Mouse (Mus musculus) erythroblast, adult 5-6 weeks (primary cell): ENCODE results near the gene Tmem223. TPM values are rescaled to one million over a fixed set of nuclear protein-coding genes. Genes with fewer than 3 reads are reported as not detected.

Source experiments
- ATAC-seq: replicated peaks from 2 replicates; pipeline ENCODE4 v1.8.0; 2016; ENCODE audit warnings: moderate number of reproducible peaks, mild to moderate bottlenecking, moderate TSS enrichment, inconsistent platforms; ENCODE audit not compliant: poor library complexity, low FRiP score, severe bottlenecking
- total RNA-seq, 2 experiments: library from RNA; stranded (forward) in 1 of 2; stranded (reverse) in 1 of 2; fragments of 150-400 nt in 1 of 2; fragments of 200-764, 138-1000 nt in 1 of 2; gene quantifications; 2 replicates each; pipeline versions ENCODE4 v1.2.3 to v1.2.4; 2015 to 2017; ENCODE audit warnings: low replicate concordance in 2 of 2

Tmem223 gene
- total RNA-seq, 2 experiments from 2014 or later, result 6.8 to 11.0 TPM

DNA sequence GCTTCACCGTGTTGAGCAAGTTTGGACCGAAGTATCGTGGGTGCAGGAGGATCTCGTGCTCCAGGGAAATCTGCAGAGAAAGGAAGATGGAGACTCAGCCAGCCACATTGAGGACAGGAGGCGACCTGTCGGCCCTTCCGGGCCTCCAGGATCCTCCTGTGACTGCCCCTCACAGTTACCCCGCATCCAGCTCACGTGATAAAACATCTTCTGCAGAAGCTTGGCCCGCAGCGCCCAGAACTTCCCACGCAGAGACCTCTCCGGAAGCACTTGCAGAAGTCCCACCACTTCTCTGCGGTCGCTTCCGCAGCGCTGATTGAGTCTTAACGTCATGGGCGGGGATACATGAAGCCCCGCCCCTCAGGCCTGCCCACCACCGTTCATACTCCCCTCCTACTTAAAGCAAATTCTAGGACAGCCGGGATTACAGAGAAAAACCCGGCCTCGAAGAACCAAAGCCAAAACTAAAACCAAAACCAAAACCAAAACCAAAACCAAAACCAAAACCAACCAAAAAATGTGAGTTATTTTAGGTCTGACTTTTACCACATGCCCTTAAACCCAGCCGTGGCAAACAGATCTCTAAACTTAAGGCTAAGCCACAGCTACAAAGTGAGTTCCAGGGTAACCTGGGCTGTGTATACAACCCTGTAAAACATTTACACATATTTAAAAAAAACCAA lies 27.6 kb downstream of the Tmem223 start, which contains the start of gene Polr2g:
Gene Polr2g, minus strand, starts transcription at position 314 of the 683 bp plus-strand sequence.
- peak; percentile 77 for ATAC-seq

GRCm38 (mm10) chr19:8798947-8799315 lies 28.1 kb downstream of the Tmem223 start:
- ATAC-seq, result no peak

DNA sequence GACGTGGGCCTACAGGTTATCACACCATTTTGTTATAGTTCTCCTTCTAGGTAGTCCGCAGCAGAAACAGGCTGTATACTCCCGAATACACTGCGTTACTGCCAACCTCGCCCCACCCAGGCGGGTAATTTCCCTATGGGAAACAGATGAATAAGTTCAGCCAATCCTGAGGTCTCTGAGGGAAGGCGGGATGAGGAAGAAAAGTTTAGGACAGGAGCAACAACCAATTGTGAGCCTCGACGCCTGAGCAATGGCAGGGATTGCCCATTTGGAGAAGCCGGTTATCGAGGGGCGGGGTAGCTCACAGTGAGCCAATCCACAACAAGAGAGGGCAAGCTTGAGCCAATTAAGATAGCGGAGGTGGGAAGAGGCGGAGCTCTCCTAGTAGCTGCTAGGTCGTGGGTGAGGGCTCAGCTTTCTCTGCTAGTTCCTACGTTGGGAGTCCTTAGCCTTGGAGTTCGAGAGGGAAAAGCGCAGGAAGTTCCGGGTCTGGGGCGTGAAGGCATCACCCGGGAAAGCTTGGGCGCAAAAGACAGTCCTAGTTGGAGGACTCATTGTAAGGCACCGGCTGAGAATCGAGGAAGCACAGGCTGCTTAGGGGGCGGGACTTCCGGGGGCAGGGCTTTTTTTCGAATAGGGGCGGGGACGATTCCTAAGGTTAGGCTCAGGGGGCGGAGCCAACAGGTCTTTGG lies 31.5 kb downstream of the Tmem223 start, which contains the start of gene Zbtb3:
Gene Zbtb3, plus strand, starts transcription at position 426 of the 692 bp plus-strand sequence.
- ATAC-seq, result peak; percentile 91

DNA sequence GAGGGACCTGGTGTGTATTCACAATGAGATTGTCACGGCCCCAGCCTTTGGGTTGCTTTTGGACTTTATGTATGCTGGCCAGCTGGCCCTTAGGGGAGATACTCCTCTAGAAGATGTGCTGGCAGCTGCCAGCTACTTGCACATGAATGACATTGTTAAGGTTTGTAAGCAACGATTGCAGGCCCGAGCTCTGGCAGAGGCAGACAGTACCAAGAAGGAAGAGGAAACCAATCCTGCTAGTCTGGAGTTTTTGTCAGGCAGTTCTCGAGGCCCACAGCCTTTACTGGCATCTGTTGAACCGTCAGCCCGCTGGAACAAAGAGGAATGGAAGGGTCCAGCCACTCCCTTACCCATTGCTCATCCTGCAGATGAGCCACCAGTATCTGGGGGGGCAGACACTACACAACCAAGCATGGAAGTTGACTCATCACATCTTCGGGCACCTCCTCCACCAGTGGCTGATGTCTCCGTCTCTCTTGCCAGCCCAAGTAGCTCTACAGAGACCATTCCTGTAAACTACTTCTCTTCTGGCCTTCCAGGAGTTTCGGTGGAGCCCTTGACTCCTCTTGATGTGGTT lies 32.5 kb downstream of the Tmem223 start:
- ATAC-seq, result no peak

GRCm38 (mm10) chr19:8803879-8804660 lies 33.3 kb downstream of the Tmem223 start:
- ATAC-seq, result no peak

DNA sequence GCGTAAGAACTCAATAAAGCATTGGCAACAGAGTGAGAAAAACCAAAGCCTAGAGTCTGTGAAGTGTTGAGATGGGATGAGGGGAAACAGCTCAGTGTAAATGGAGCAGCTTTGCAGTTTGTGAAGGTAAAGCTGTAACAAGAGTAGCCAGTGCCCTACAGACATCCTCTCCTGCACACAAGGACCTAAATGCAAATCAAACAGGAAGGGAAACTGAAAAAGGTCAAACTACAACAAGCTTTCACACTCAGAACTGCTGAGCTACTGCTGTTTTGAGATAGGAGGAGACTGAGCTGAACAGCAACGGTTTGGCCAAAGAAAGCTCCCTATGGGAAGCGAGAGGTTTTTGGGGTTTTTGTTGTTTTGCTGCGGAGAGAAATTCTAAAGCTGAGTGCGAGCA lies 36.0 kb downstream of the Tmem223 start:
- ATAC-seq, result no peak

DNA sequence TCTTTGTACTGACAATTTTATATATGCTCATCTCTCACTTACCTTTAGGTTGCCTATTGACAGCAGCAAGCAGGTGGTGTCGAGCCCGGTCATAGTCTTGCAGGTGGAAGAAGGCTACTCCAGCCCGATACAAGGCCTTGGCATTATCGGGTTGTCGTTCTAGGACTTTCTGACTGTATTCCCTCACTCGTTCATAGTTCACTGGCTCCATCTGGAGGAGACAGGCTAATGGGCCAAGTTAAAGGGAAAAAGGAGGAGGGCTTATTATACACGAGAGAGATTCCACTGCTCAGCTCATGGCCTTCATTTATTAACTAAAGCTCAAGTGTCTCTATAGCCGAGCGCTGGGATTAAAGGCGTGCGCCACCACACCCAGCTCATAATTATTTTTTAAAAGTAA lies 45.0 kb downstream of the Tmem223 start:
- no peak for ATAC-seq

GRCm38 (mm10) chr19:8817001-8817400 lies 46.2 kb downstream of the Tmem223 start:
- ATAC-seq, result no peak

- ATAC-seq, result no peak
These were observed 47.6 kb downstream of the Tmem223 start for GRCm38 (mm10) chr19:8818301-8818798.

GRCm38 (mm10) chr19:8818801-8819595 lies 48.2 kb downstream of the Tmem223 start, which contains the start of gene Ttc9c:
Gene Ttc9c, minus strand, starts transcription at chr19:8819333.
- peak; percentile 77 for ATAC-seq

DNA sequence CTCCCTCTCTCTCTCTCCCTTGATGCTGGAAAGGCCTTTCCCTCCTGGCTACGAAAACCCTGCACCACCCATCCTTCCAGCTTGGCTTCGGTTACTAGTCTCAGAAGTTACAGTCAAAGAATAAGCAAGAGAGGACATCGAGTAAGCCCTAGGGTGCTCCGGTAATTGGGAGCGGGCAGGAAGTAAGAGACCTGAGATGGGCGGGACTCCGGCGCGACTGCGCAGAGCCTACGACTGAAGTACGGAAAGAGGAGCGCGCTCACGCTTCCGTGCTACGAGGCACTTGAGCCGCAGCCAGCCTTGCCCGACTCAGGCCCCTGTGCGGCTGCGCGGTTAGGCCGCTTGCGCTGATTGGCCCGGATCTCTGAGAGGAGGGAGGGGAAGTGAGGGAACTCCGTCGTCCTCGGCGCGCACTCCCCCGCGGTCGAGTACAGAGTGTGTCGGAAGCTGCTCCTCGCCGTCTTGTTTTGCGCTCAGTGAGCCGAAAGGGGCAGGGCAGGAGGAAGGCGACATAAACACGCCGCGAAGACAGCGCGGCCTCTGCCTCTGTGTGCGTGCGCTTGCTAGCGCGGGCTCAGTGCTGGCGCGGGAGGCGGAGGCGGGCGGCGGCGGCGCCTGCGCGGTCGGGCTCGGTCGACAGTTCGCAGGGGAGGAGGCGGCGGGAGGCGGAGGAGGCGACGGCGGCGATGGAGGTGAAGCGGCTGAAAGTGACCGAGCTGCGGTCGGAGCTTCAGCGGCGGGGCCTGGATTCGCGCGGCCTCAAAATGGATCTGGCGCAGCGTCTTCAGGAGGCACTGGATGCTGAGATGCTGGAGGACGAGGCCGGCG lies 49.0 kb downstream of the Tmem223 start, which contains the start of gene Hnrnpul2:
Gene Hnrnpul2, plus strand, starts transcription at position 415 of the 828 bp plus-strand sequence.
- ATAC-seq, result peak; percentile 83

- peak; percentile 49 for ATAC-seq
These were observed 49.7 kb downstream of the Tmem223 start for GRCm38 (mm10) chr19:8820424-8820956.

- ATAC-seq, result no peak
These were observed 50.4 kb downstream of the Tmem223 start for GRCm38 (mm10) chr19:8821146-8821545.

Other genes starting within 250 kb of the Tmem223 start
Only the 30 nearest of the 33 such genes appear.
- not detected in 2 replicates for gene Slc22a8, start 179.7 kb upstream of the Tmem223 start, total RNA-seq (2015; ENCODE audit: low replicate concordance)
- not detected in 2 replicates for gene Slc22a8, start 179.7 kb upstream of the Tmem223 start, total RNA-seq (2017; ENCODE audit: low replicate concordance)
- not detected in 2 replicates for gene Slc22a6, start 153.0 kb upstream of the Tmem223 start, total RNA-seq (2015; ENCODE audit: low replicate concordance)
- not detected in 2 replicates for gene Slc22a6, start 153.0 kb upstream of the Tmem223 start, total RNA-seq (2017; ENCODE audit: low replicate concordance)
- gene Chrm1, start 107.2 kb upstream of the Tmem223 start, total RNA-seq (2015; ENCODE audit: low replicate concordance), result not detected in 2 replicates
- under 0.01 TPM in 1 of 2 replicates, not detected in the other for gene Chrm1, start 107.2 kb upstream of the Tmem223 start, total RNA-seq (2017; ENCODE audit: low replicate concordance)
- 150 and 218 TPM in 2 replicates for gene Slc3a2, start 47.6 kb upstream of the Tmem223 start, total RNA-seq (2015; ENCODE audit: low replicate concordance)
- gene Slc3a2, start 47.6 kb upstream of the Tmem223 start, total RNA-seq (2017; ENCODE audit: low replicate concordance), result 337 and 409 TPM in 2 replicates
- 7.9 and 61.9 TPM in 2 replicates for gene Wdr74, start 35.2 kb upstream of the Tmem223 start, total RNA-seq (2015; ENCODE audit: low replicate concordance)
- gene Wdr74, start 35.2 kb upstream of the Tmem223 start, total RNA-seq (2017; ENCODE audit: low replicate concordance), result 15.3 and 18.3 TPM in 2 replicates
- gene 1700092M07Rik, start 30.3 kb upstream of the Tmem223 start, total RNA-seq (2015; ENCODE audit: low replicate concordance), result not detected in 2 replicates
- gene 1700092M07Rik, start 30.3 kb upstream of the Tmem223 start, total RNA-seq (2017; ENCODE audit: low replicate concordance), result not detected in 2 replicates
- gene Stx5a, start 29.6 kb upstream of the Tmem223 start, total RNA-seq (2015; ENCODE audit: low replicate concordance), result 105 and 119 TPM in 2 replicates
- gene Stx5a, start 29.6 kb upstream of the Tmem223 start, total RNA-seq (2017; ENCODE audit: low replicate concordance), result 161 and 226 TPM in 2 replicates
- gene Nxf1, start 13.9 kb upstream of the Tmem223 start, total RNA-seq (2015; ENCODE audit: low replicate concordance), result 135 and 146 TPM in 2 replicates
- 35.0 and 81.7 TPM in 2 replicates for gene Nxf1, start 13.9 kb upstream of the Tmem223 start, total RNA-seq (2017; ENCODE audit: low replicate concordance)
- 55.1 and 59.6 TPM in 2 replicates for gene Tmem179b, start 3.5 kb downstream of the Tmem223 start, total RNA-seq (2015; ENCODE audit: low replicate concordance)
- 24.3 and 37.4 TPM in 2 replicates for gene Tmem179b, start 3.5 kb downstream of the Tmem223 start, total RNA-seq (2017; ENCODE audit: low replicate concordance)
- 1.2 and 5.9 TPM in 2 replicates for gene Taf6l, start 15.4 kb downstream of the Tmem223 start, total RNA-seq (2015; ENCODE audit: low replicate concordance)
- gene Taf6l, start 15.4 kb downstream of the Tmem223 start, total RNA-seq (2017; ENCODE audit: low replicate concordance), result 1.0 and 9.5 TPM in 2 replicates
- gene Polr2g, start 27.6 kb downstream of the Tmem223 start, total RNA-seq (2015; ENCODE audit: low replicate concordance), result 21.5 and 23.0 TPM in 2 replicates
- gene Polr2g, start 27.6 kb downstream of the Tmem223 start, total RNA-seq (2017; ENCODE audit: low replicate concordance), result 9.9 and 20.1 TPM in 2 replicates
- 0.42 TPM in 1 of 2 replicates, not detected in the other for gene Zbtb3, start 31.6 kb downstream of the Tmem223 start, total RNA-seq (2015; ENCODE audit: low replicate concordance)
- gene Zbtb3, start 31.6 kb downstream of the Tmem223 start, total RNA-seq (2017; ENCODE audit: low replicate concordance), result 0.60 TPM in 1 of 2 replicates, not detected in the other
- gene Ttc9c, start 48.3 kb downstream of the Tmem223 start, total RNA-seq (2015; ENCODE audit: low replicate concordance), result 10.0 and 13.6 TPM in 2 replicates
- 13.8 and 20.1 TPM in 2 replicates for gene Ttc9c, start 48.3 kb downstream of the Tmem223 start, total RNA-seq (2017; ENCODE audit: low replicate concordance)
- gene Hnrnpul2, start 49.0 kb downstream of the Tmem223 start, total RNA-seq (2015; ENCODE audit: low replicate concordance), result 14.4 and 27.4 TPM in 2 replicates
- gene Hnrnpul2, start 49.0 kb downstream of the Tmem223 start, total RNA-seq (2017; ENCODE audit: low replicate concordance), result 42.6 and 58.0 TPM in 2 replicates
- gene AC129217.1, start 58.8 kb downstream of the Tmem223 start, total RNA-seq (2015; ENCODE audit: low replicate concordance), result 4.2 TPM in 1 of 2 replicates, not detected in the other
- 14.8 TPM in 1 of 2 replicates, not detected in the other for gene AC129217.1, start 58.8 kb downstream of the Tmem223 start, total RNA-seq (2017; ENCODE audit: low replicate concordance)
- 28.8 and 40.3 TPM in 2 replicates for gene Bscl2, start 66.5 kb downstream of the Tmem223 start, total RNA-seq (2015; ENCODE audit: low replicate concordance)
- gene Bscl2, start 66.5 kb downstream of the Tmem223 start, total RNA-seq (2017; ENCODE audit: low replicate concordance), result 12.7 and 16.4 TPM in 2 replicates
- gene Gng3, start 68.2 kb downstream of the Tmem223 start, total RNA-seq (2015; ENCODE audit: low replicate concordance), result not detected in 2 replicates
- 0.56 TPM in 1 of 2 replicates, not detected in the other for gene Gng3, start 68.2 kb downstream of the Tmem223 start, total RNA-seq (2017; ENCODE audit: low replicate concordance)
- gene Lrrn4cl, start 79.8 kb downstream of the Tmem223 start, total RNA-seq (2015; ENCODE audit: low replicate concordance), result not detected in 2 replicates
- gene Lrrn4cl, start 79.8 kb downstream of the Tmem223 start, total RNA-seq (2017; ENCODE audit: low replicate concordance), result not detected in 2 replicates
- gene Ubxn1, start 100.5 kb downstream of the Tmem223 start, total RNA-seq (2015; ENCODE audit: low replicate concordance), result 18.6 and 20.6 TPM in 2 replicates
- gene Ubxn1, start 100.5 kb downstream of the Tmem223 start, total RNA-seq (2017; ENCODE audit: low replicate concordance), result 43.0 and 65.7 TPM in 2 replicates
- 1.5 and 8.4 TPM in 2 replicates for gene Uqcc3, start 109.9 kb downstream of the Tmem223 start, total RNA-seq (2015; ENCODE audit: low replicate concordance)
- gene Uqcc3, start 109.9 kb downstream of the Tmem223 start, total RNA-seq (2017; ENCODE audit: low replicate concordance), result 11.8 and 12.3 TPM in 2 replicates
- 24.2 and 24.4 TPM in 2 replicates for gene Lbhd1, start 112.7 kb downstream of the Tmem223 start, total RNA-seq (2015; ENCODE audit: low replicate concordance)
- gene Lbhd1, start 112.7 kb downstream of the Tmem223 start, total RNA-seq (2017; ENCODE audit: low replicate concordance), result 6.0 and 23.1 TPM in 2 replicates
- not detected in 2 replicates for gene Gm49403, start 112.9 kb downstream of the Tmem223 start, total RNA-seq (2015; ENCODE audit: low replicate concordance)
- gene Gm49403, start 112.9 kb downstream of the Tmem223 start, total RNA-seq (2017; ENCODE audit: low replicate concordance), result not detected in 2 replicates
- gene 1810009A15Rik, start 117.9 kb downstream of the Tmem223 start, total RNA-seq (2015; ENCODE audit: low replicate concordance), result 14.6 and 21.3 TPM in 2 replicates
- gene 1810009A15Rik, start 117.9 kb downstream of the Tmem223 start, total RNA-seq (2017; ENCODE audit: low replicate concordance), result 13.5 and 23.3 TPM in 2 replicates
- not detected in 2 replicates for gene Gm49416, start 117.9 kb downstream of the Tmem223 start, total RNA-seq (2015; ENCODE audit: low replicate concordance)
- not detected in 2 replicates for gene Gm49416, start 117.9 kb downstream of the Tmem223 start, total RNA-seq (2017; ENCODE audit: low replicate concordance)
- gene Ints5, start 122.0 kb downstream of the Tmem223 start, total RNA-seq (2015; ENCODE audit: low replicate concordance), result 2.3 and 7.1 TPM in 2 replicates
- gene Ints5, start 122.0 kb downstream of the Tmem223 start, total RNA-seq (2017; ENCODE audit: low replicate concordance), result 4.7 and 5.4 TPM in 2 replicates
- 12.7 and 20.9 TPM in 2 replicates for gene Ganab, start 127.1 kb downstream of the Tmem223 start, total RNA-seq (2015; ENCODE audit: low replicate concordance)
- 19.5 and 20.4 TPM in 2 replicates for gene Ganab, start 127.1 kb downstream of the Tmem223 start, total RNA-seq (2017; ENCODE audit: low replicate concordance)
- 12.5 and 14.2 TPM in 2 replicates for gene B3gat3, start 149.4 kb downstream of the Tmem223 start, total RNA-seq (2015; ENCODE audit: low replicate concordance)
- 11.1 and 12.4 TPM in 2 replicates for gene B3gat3, start 149.4 kb downstream of the Tmem223 start, total RNA-seq (2017; ENCODE audit: low replicate concordance)
- 1.2 TPM in 1 of 2 replicates, not detected in the other for gene Rom1, start 158.4 kb downstream of the Tmem223 start, total RNA-seq (2015; ENCODE audit: low replicate concordance)
- 1.7 and 3.0 TPM in 2 replicates for gene Rom1, start 158.4 kb downstream of the Tmem223 start, total RNA-seq (2017; ENCODE audit: low replicate concordance)
- gene Eml3, start 158.6 kb downstream of the Tmem223 start, total RNA-seq (2015; ENCODE audit: low replicate concordance), result 1.7 and 4.8 TPM in 2 replicates
- 6.3 and 8.3 TPM in 2 replicates for gene Eml3, start 158.6 kb downstream of the Tmem223 start, total RNA-seq (2017; ENCODE audit: low replicate concordance)
- 16.9 and 22.8 TPM in 2 replicates for gene Mta2, start 170.9 kb downstream of the Tmem223 start, total RNA-seq (2015; ENCODE audit: low replicate concordance)
- gene Mta2, start 170.9 kb downstream of the Tmem223 start, total RNA-seq (2017; ENCODE audit: low replicate concordance), result 39.5 and 54.4 TPM in 2 replicates